Mouse (Mus musculus): Measurements from ENCODE around the gene 9830107B12Rik. TPM values are rescaled to one million over a fixed set of nuclear protein-coding genes. Genes with fewer than 3 reads are reported as not detected.

The 9830107B12Rik gene
- polyA plus RNA-seq, 1 experiment from 2014 or later: 1.4 TPM

DNA sequence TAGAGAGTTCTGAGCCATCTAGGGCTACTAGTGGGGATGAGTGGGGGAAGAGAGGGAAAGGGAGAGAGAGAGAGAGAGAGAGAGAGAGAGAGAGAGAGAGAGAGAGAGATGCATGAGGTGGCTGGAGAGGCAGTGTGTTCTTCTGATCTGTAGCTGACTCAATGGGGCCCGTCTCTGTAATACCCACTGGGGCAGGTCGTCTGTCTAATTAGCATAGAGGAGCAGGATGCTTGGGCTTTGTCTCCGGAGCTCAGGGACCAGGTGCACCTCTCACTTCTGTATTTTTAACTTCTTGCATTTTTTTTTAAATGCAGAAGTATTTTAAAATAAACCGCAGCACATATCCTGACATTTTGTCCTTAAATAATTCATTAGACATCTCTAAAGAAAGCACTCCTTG is 38.7 kb downstream of the 9830107B12Rik start:
- Histone ChIP-seq H3K4me2 (ENCODE audit: low read depth, low read length) (no peak overlapping the region), H3K4me1 (ENCODE audit: insufficient read depth) (peaks cover 3% of the 10 kb centered on the region; the same call in 1 of the 2 replicates), H3K4me3 (ENCODE audit: low read depth, low read length) (no peak overlapping the region), H3K27me3 (ENCODE audit: insufficient read depth, low read length) (no peaks in the 10 kb centered on the region), H3K27ac (ENCODE audit: low read depth) (no peak overlapping the region), H3K9ac (replicated peaks) (no peak overlapping the region), H3K36me3 (replicated peaks; ENCODE audit: insufficient read depth, low read length) (no peaks in the 10 kb centered on the region), H3K9me3 (ENCODE audit: low read length) (no peaks in the 10 kb centered on the region)
- DNase-seq: no peak
- TF ChIP-seq CTCF (IDR thresholded peaks at IDR 0.05; ENCODE audit: low read depth): no peak
- no peak; the same call in 1 of the 2 replicates for ATAC-seq
- 40% methylated on average over 4 of the region's 4 CpGs for WGBS (ENCODE audit: insufficient replicate concordance)

DNA sequence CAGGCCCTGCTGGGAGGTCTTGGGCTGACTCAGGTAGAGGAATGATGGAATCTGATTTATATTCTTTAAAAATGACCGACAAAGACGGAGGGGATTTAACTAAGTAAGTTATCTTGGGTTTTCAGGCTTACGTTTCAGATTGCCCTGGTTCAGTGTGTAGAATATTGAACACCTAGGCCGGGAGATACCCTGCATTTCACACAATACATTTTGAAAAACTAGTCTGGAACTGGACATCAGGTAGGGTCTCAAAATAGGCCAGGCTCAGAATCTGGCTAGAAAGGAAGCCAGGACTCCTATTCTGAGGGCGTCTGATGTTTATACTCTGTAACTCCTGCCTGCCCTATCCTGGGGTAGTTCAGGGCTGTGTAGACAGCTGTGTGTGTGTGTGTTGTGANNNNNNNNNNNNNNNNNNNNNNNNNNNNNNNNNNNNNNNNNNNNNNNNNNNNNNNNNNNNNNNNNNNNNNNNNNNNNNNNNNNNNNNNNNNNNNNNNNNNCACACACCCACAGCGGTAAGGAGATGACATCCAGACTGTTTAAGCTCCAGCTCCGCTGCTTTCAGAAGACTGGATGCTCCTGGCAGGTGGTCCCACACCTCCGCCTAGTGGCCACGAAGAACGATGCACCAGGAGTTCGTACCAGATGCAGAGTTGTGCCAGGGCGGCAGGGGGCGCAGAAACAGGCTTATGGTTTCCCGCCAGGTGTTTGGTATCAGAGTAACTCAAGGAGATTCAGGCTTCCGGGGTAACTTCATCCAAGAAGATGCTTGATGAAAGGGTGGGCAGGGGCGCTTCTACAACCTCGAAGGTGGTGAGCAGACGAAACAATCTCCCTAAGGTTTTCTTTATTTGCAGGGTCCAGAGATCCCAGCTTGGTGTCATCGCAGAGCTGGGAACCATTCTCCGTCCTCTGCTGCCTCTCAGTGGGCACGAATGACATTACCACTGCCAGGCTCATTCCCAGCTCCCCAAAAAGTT is 45.3 kb downstream of the 9830107B12Rik start:
- WGBS (ENCODE audit: insufficient replicate concordance): 11% methylated on average over 20 of the region's 21 CpGs
- Histone ChIP-seq H3K27me3 (ENCODE audit: insufficient read depth, low read length) (peaks cover 49% of the 10 kb centered on the region), H3K4me3 (ENCODE audit: low read depth, low read length) (no peak overlapping the region), H3K4me2 (ENCODE audit: low read depth, low read length) (peak overlapping the region; percentile 63), H3K4me1 (ENCODE audit: insufficient read depth) (peaks cover 28% of the 10 kb centered on the region), H3K27ac (ENCODE audit: low read depth) (no peak overlapping the region), H3K9ac (replicated peaks) (no peak overlapping the region), H3K9me3 (ENCODE audit: low read length) (no peaks in the 10 kb centered on the region), H3K36me3 (replicated peaks; ENCODE audit: insufficient read depth, low read length) (no peaks in the 10 kb centered on the region)
- TF ChIP-seq CTCF (IDR thresholded peaks at IDR 0.05; ENCODE audit: low read depth) (peak; percentile 93), EP300 (IDR thresholded peaks at IDR 0.05; ENCODE audit: low read depth) (no peak)
- DNase-seq: peak; percentile 88
- peak; percentile 79 for ATAC-seq

GRCm38 (mm10) chr17:48099312-48099711 is 46.8 kb downstream of the 9830107B12Rik start:
- no peak for TF ChIP-seq CTCF (IDR thresholded peaks at IDR 0.05; ENCODE audit: low read depth)
- TF ChIP-seq EP300 (IDR thresholded peaks at IDR 0.05; ENCODE audit: low read depth): no peak
- Histone ChIP-seq H3K27me3 (ENCODE audit: insufficient read depth, low read length) (peaks cover 61% of the 10 kb centered on the region), H3K36me3 (replicated peaks; ENCODE audit: insufficient read depth, low read length) (no peaks in the 10 kb centered on the region), H3K4me1 (ENCODE audit: insufficient read depth) (peaks cover 28% of the 10 kb centered on the region), H3K4me2 (ENCODE audit: low read depth, low read length) (peak overlapping the region; percentile 68; the same call in 1 of the 2 replicates), H3K27ac (ENCODE audit: low read depth) (no peak overlapping the region), H3K9me3 (ENCODE audit: low read length) (no peaks in the 10 kb centered on the region), H3K4me3 (ENCODE audit: low read depth, low read length) (no peak overlapping the region), H3K9ac (replicated peaks) (no peak overlapping the region)
- 18% methylated on average over 11 of the region's 11 CpGs for WGBS (ENCODE audit: insufficient replicate concordance)
- DNase-seq (no peak), ATAC-seq (no peak)

GRCm38 (mm10) chr17:48098528-48098890 is 47.6 kb downstream of the 9830107B12Rik start:
- ATAC-seq (no peak), DNase-seq (no peak)
- H3K4me3 ChIP-seq (ENCODE audit: low read depth, low read length): peak overlapping the region; percentile 24
- TF ChIP-seq CTCF (IDR thresholded peaks at IDR 0.05; ENCODE audit: low read depth) (no peak), EP300 (IDR thresholded peaks at IDR 0.05; ENCODE audit: low read depth) (no peak)
- no peak overlapping the region for H3K9ac ChIP-seq (replicated peaks)
- peaks cover 3% of the 10 kb centered on the region for H3K9me3 ChIP-seq (ENCODE audit: low read length)
- H3K36me3 ChIP-seq (replicated peaks; ENCODE audit: insufficient read depth, low read length): no peaks in the 10 kb centered on the region
- peaks cover 28% of the 10 kb centered on the region for H3K4me1 ChIP-seq (ENCODE audit: insufficient read depth)
- H3K4me2 ChIP-seq (ENCODE audit: low read depth, low read length): peak overlapping the region; percentile 68
- WGBS (ENCODE audit: insufficient replicate concordance): under 1% methylated on average over 19 of the region's 19 CpGs
- H3K27ac ChIP-seq (ENCODE audit: low read depth): no peak overlapping the region
- H3K27me3 ChIP-seq (ENCODE audit: insufficient read depth, low read length): peaks cover 66% of the 10 kb centered on the region

DNA sequence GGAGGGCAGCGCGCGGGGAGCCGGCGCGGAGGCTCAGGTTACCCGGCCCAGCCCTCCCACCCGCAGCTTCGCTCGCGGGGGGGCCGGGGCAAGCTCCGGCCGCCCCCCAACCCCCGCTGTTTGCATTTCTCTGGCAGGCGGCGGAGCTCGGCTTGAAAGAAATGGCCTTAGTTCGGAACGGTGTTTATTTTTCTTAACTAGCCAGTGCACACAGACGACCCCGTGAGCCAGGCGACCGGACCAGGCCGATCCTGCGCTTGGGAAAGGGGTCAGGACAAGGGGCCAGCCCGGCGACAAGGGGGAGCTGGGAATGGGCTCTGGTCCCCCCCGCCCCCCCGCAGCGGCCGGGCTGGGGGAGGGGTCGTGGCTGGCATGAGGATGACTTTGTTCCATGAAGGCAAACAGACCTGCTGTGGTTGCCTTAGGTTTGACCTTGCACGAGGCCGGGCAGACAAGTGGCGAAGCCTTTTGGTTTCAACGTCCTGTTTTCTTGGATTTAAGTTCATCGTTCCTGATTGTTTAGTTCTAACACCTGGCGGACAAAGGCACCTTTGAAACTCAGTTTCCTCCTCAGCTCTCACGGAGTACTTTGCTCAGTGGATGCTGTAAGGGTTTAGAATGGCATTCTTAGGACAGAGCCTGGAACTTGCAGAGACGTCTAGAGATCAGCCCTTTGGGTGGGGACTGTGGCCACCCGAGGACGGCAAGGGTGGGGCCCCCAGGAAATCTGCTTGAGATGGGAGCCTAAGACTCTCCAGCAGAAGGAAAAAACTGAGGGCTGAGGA is 48.1 kb downstream of the 9830107B12Rik start:
- TF ChIP-seq EP300 (IDR thresholded peaks at IDR 0.05; ENCODE audit: low read depth) (no peak), CTCF (IDR thresholded peaks at IDR 0.05; ENCODE audit: low read depth) (no peak)
- Histone ChIP-seq H3K36me3 (replicated peaks; ENCODE audit: insufficient read depth, low read length) (no peaks in the 10 kb centered on the region), H3K4me2 (ENCODE audit: low read depth, low read length) (peak overlapping the region; percentile 68), H3K27me3 (ENCODE audit: insufficient read depth, low read length) (peaks cover 66% of the 10 kb centered on the region), H3K9me3 (ENCODE audit: low read length) (peaks cover 5% of the 10 kb centered on the region), H3K4me1 (ENCODE audit: insufficient read depth) (peaks cover 28% of the 10 kb centered on the region), H3K9ac (replicated peaks) (no peak overlapping the region; the same call in 1 of the 2 replicates), H3K4me3 (ENCODE audit: low read depth, low read length) (peak overlapping the region; percentile 24), H3K27ac (ENCODE audit: low read depth) (no peak overlapping the region; the same call in 1 of the 2 replicates)
- ATAC-seq (peak; percentile 22; the same call in 1 of the 2 replicates), DNase-seq (peak; percentile 37)
- WGBS (ENCODE audit: insufficient replicate concordance): 2% methylated on average over 37 of the region's 43 CpGs
